Mouse (Mus musculus): ENCODE data around the gene Dnmt1. TPM values are rescaled to one million over a fixed set of nuclear protein-coding genes. Genes with fewer than 3 reads are reported as not detected.

Dnmt1 gene
- polyA plus RNA-seq, 1 experiment from 2014 or later = 56.3 TPM

GRCm38 (mm10) chr9:20995069-20995468, 35.4 kb upstream of the Dnmt1 start:
- ATAC-seq = no peak
- Histone ChIP-seq H3K4me1 (ENCODE audit: control insufficient read depth, insufficient read depth, low read length) (peaks cover 14% of the 10 kb centered on the region), H3K36me3 (ENCODE audit: control insufficient read depth, insufficient read depth, low read length) (no peaks in the 10 kb centered on the region), H3K27me3 (replicated peaks; ENCODE audit: control insufficient read depth, insufficient read depth, low read length) (no peaks in the 10 kb centered on the region), H3K9me3 (ENCODE audit: control insufficient read depth, low read length) (no peaks in the 10 kb centered on the region), H3K9ac (ENCODE audit: low read depth, low read length) (no peak overlapping the region), H3K4me2 (ENCODE audit: low read depth, low read length) (no peak overlapping the region), H3K4me3 (ENCODE audit: low read length) (no peak overlapping the region), H3K27ac (ENCODE audit: low read length) (no peak overlapping the region)
- 77% methylated on average over 3 of the region's 3 CpGs for WGBS

- H3K36me3 ChIP-seq (ENCODE audit: control insufficient read depth, insufficient read depth, low read length) = no peaks in the 10 kb centered on the region
- no peaks in the 10 kb centered on the region for H3K9me3 ChIP-seq (ENCODE audit: control insufficient read depth, low read length)
- H3K4me3 ChIP-seq (ENCODE audit: low read length) = no peak overlapping the region
- no peaks in the 10 kb centered on the region for H3K27me3 ChIP-seq (replicated peaks; ENCODE audit: control insufficient read depth, insufficient read depth, low read length)
- WGBS = 26% methylated on average over 5 of the region's 5 CpGs
- no peak overlapping the region; the same call in 1 of the 2 replicates for H3K9ac ChIP-seq (ENCODE audit: low read depth, low read length)
- H3K4me1 ChIP-seq (ENCODE audit: control insufficient read depth, insufficient read depth, low read length) = peaks cover 14% of the 10 kb centered on the region
- H3K27ac ChIP-seq (ENCODE audit: low read length) = peak overlapping the region; percentile 68
- ATAC-seq = peak; percentile 82
- H3K4me2 ChIP-seq (ENCODE audit: low read depth, low read length) = peak overlapping the region; percentile 11; the same call in 1 of the 2 replicates
Measured at GRCm38 (mm10) chr9:20993165-20993898, 33.6 kb upstream of the Dnmt1 start.

GRCm38 (mm10) chr9:20991587-20991986, 31.9 kb upstream of the Dnmt1 start:
- no peak for ATAC-seq
- H3K4me3 ChIP-seq (ENCODE audit: low read length) = no peak overlapping the region
- H3K4me2 ChIP-seq (ENCODE audit: low read depth, low read length) = no peak overlapping the region
- no peaks in the 10 kb centered on the region for H3K27me3 ChIP-seq (replicated peaks; ENCODE audit: control insufficient read depth, insufficient read depth, low read length)
- H3K4me1 ChIP-seq (ENCODE audit: control insufficient read depth, insufficient read depth, low read length) = peaks cover 14% of the 10 kb centered on the region
- no peaks in the 10 kb centered on the region for H3K36me3 ChIP-seq (ENCODE audit: control insufficient read depth, insufficient read depth, low read length)
- no peaks in the 10 kb centered on the region for H3K9me3 ChIP-seq (ENCODE audit: control insufficient read depth, low read length)
- no peak overlapping the region for H3K27ac ChIP-seq (ENCODE audit: low read length)
- no peak overlapping the region for H3K9ac ChIP-seq (ENCODE audit: low read depth, low read length)
- WGBS = 98% methylated on average over 4 of the region's 4 CpGs

GRCm38 (mm10) chr9:20990861-20991260, 31.2 kb upstream of the Dnmt1 start:
- 7% methylated on average over 10 of the region's 10 CpGs for WGBS
- ATAC-seq = no peak
- H3K4me2 ChIP-seq (ENCODE audit: low read depth, low read length) = peak overlapping the region; percentile 8; the same call in 1 of the 2 replicates
- H3K4me1 ChIP-seq (ENCODE audit: control insufficient read depth, insufficient read depth, low read length) = peaks cover 14% of the 10 kb centered on the region
- no peak overlapping the region for H3K4me3 ChIP-seq (ENCODE audit: low read length)
- H3K36me3 ChIP-seq (ENCODE audit: control insufficient read depth, insufficient read depth, low read length) = no peaks in the 10 kb centered on the region
- H3K27me3 ChIP-seq (replicated peaks; ENCODE audit: control insufficient read depth, insufficient read depth, low read length) = no peaks in the 10 kb centered on the region
- H3K9me3 ChIP-seq (ENCODE audit: control insufficient read depth, low read length) = no peaks in the 10 kb centered on the region
- 0 out of 2 replicates have a peak overlapping the region, but pooled peaks have one; percentile 0 for H3K9ac ChIP-seq (ENCODE audit: low read depth, low read length)
- H3K27ac ChIP-seq (ENCODE audit: low read length) = no peak overlapping the region

- no peak for ATAC-seq
- 29% methylated on average over 7 of the region's 7 CpGs for WGBS
- Histone ChIP-seq H3K9ac (ENCODE audit: low read depth, low read length) (no peak overlapping the region), H3K4me2 (ENCODE audit: low read depth, low read length) (no peak overlapping the region), H3K4me3 (ENCODE audit: low read length) (no peak overlapping the region), H3K9me3 (ENCODE audit: control insufficient read depth, low read length) (no peaks in the 10 kb centered on the region), H3K27me3 (replicated peaks; ENCODE audit: control insufficient read depth, insufficient read depth, low read length) (no peaks in the 10 kb centered on the region), H3K27ac (ENCODE audit: low read length) (no peak overlapping the region), H3K4me1 (ENCODE audit: control insufficient read depth, insufficient read depth, low read length) (peaks cover 6% of the 10 kb centered on the region; the same call in 1 of the 2 replicates), H3K36me3 (ENCODE audit: control insufficient read depth, insufficient read depth, low read length) (no peaks in the 10 kb centered on the region)
Measured at GRCm38 (mm10) chr9:20987953-20988352, 28.3 kb upstream of the Dnmt1 start.

GRCm38 (mm10) chr9:20986952-20987686, 27.4 kb upstream of the Dnmt1 start:
- Histone ChIP-seq H3K27me3 (replicated peaks; ENCODE audit: control insufficient read depth, insufficient read depth, low read length) (no peaks in the 10 kb centered on the region), H3K4me1 (ENCODE audit: control insufficient read depth, insufficient read depth, low read length) (no peaks in the 10 kb centered on the region), H3K4me3 (ENCODE audit: low read length) (no peak overlapping the region), H3K27ac (ENCODE audit: low read length) (peak overlapping the region; percentile 80), H3K36me3 (ENCODE audit: control insufficient read depth, insufficient read depth, low read length) (no peaks in the 10 kb centered on the region), H3K9ac (ENCODE audit: low read depth, low read length) (no peak overlapping the region), H3K9me3 (ENCODE audit: control insufficient read depth, low read length) (no peaks in the 10 kb centered on the region), H3K4me2 (ENCODE audit: low read depth, low read length) (no peak overlapping the region)
- ATAC-seq = peak; percentile 88
- 52% methylated on average over 15 of the region's 15 CpGs for WGBS

GRCm38 (mm10) chr9:20983169-20983568, 23.5 kb upstream of the Dnmt1 start:
- H3K27ac ChIP-seq (ENCODE audit: low read length) = no peak overlapping the region
- H3K4me3 ChIP-seq (ENCODE audit: low read length) = no peak overlapping the region
- H3K4me1 ChIP-seq (ENCODE audit: control insufficient read depth, insufficient read depth, low read length) = peaks cover 6% of the 10 kb centered on the region
- WGBS = 38% methylated on average over 5 of the region's 5 CpGs
- H3K4me2 ChIP-seq (ENCODE audit: low read depth, low read length) = no peak overlapping the region
- H3K9me3 ChIP-seq (ENCODE audit: control insufficient read depth, low read length) = no peaks in the 10 kb centered on the region
- no peak overlapping the region for H3K9ac ChIP-seq (ENCODE audit: low read depth, low read length)
- no peak for ATAC-seq
- no peaks in the 10 kb centered on the region for H3K36me3 ChIP-seq (ENCODE audit: control insufficient read depth, insufficient read depth, low read length)
- H3K27me3 ChIP-seq (replicated peaks; ENCODE audit: control insufficient read depth, insufficient read depth, low read length) = no peaks in the 10 kb centered on the region

- no peaks in the 10 kb centered on the region for H3K9me3 ChIP-seq (ENCODE audit: control insufficient read depth, low read length)
- ATAC-seq = no peak
- no peak overlapping the region for H3K27ac ChIP-seq (ENCODE audit: low read length)
- no peak overlapping the region for H3K4me3 ChIP-seq (ENCODE audit: low read length)
- no peaks in the 10 kb centered on the region for H3K27me3 ChIP-seq (replicated peaks; ENCODE audit: control insufficient read depth, insufficient read depth, low read length)
- H3K36me3 ChIP-seq (ENCODE audit: control insufficient read depth, insufficient read depth, low read length) = no peaks in the 10 kb centered on the region
- H3K4me1 ChIP-seq (ENCODE audit: control insufficient read depth, insufficient read depth, low read length) = peaks cover 8% of the 10 kb centered on the region
- 74% methylated on average over 3 of the region's 3 CpGs for WGBS
- no peak overlapping the region for H3K4me2 ChIP-seq (ENCODE audit: low read depth, low read length)
- H3K9ac ChIP-seq (ENCODE audit: low read depth, low read length) = no peak overlapping the region
Measured at GRCm38 (mm10) chr9:20982171-20982570, 22.5 kb upstream of the Dnmt1 start.

GRCm38 (mm10) chr9:20979769-20980168, 20.1 kb upstream of the Dnmt1 start:
- WGBS = 80% methylated on average over 7 of the region's 7 CpGs
- H3K27ac ChIP-seq (ENCODE audit: low read length) = no peak overlapping the region
- no peak for ATAC-seq

More at GRCm38 (mm10) chr9:20979769-20980168, 20.1 kb upstream of the Dnmt1 start:
- H3K9ac ChIP-seq (ENCODE audit: low read depth, low read length) = no peak overlapping the region
- H3K4me2 ChIP-seq (ENCODE audit: low read depth, low read length) = no peak overlapping the region
- H3K27me3 ChIP-seq (replicated peaks; ENCODE audit: control insufficient read depth, insufficient read depth, low read length) = no peaks in the 10 kb centered on the region
- peaks cover 18% of the 10 kb centered on the region for H3K4me1 ChIP-seq (ENCODE audit: control insufficient read depth, insufficient read depth, low read length)
- H3K4me3 ChIP-seq (ENCODE audit: low read length) = no peak overlapping the region
- no peaks in the 10 kb centered on the region for H3K9me3 ChIP-seq (ENCODE audit: control insufficient read depth, low read length)
- no peaks in the 10 kb centered on the region for H3K36me3 ChIP-seq (ENCODE audit: control insufficient read depth, insufficient read depth, low read length)
